Mouse (Mus musculus) neural tube, embryonic 12.5 days (tissue): ENCODE data around the gene Polr1d. TPM values are rescaled to one million over a fixed set of nuclear protein-coding genes. Genes with fewer than 3 reads are reported as not detected.

Source experiments
- ATAC-seq: fragments of 200-750 bp; cut with Nextera tagmentation; 2 replicates; pipeline ENCODE4 v1.8.0; 2017; ENCODE audit warnings: low read depth, mild to moderate bottlenecking, moderate TSS enrichment, moderate library complexity; ENCODE audit not compliant: low FRiP score
- H3K27ac ChIP-seq: fragments of 300-500 bp; sonication (generic); 2 replicates; pipeline ENCODE4 v1.5.1; 2016
- H3K27me3 ChIP-seq: fragments of 300-500 bp; sonication (generic); replicated peaks from 2 replicates; pipeline ENCODE4 v1.6.1; 2016; ENCODE audit warnings: mild to moderate bottlenecking
- H3K36me3 ChIP-seq: fragments of 300-500 bp; sonication (generic); 2 replicates; pipeline ENCODE4 v1.6.1; 2016; ENCODE audit warnings: mild to moderate bottlenecking
- H3K4me1 ChIP-seq: fragments of 300-500 bp; sonication (generic); 2 replicates; pipeline ENCODE4 v1.6.1; 2016
- H3K4me2 ChIP-seq: fragments of 300-500 bp; sonication (generic); replicated peaks from 2 replicates; pipeline ENCODE4 v1.6.1; 2016; ENCODE audit warnings: mild to moderate bottlenecking
- H3K4me3 ChIP-seq: fragments of 300-500 bp; sonication (generic); 2 replicates; pipeline ENCODE4 v1.5.1; 2016
- H3K9ac ChIP-seq: fragments of 300-500 bp; sonication (generic); 2 replicates; pipeline ENCODE4 v1.6.1; 2016; ENCODE audit warnings: mild to moderate bottlenecking
- H3K9me3 ChIP-seq: fragments of 300-500 bp; sonication (generic); 2 replicates; pipeline ENCODE4 v1.6.1; 2016; ENCODE audit warnings: mild to moderate bottlenecking
- WGBS: fragments of 180-500 bp; shearing (Covaris S2); methylation state at CpG from one replicate; pipeline ENCODE4 v1.1.7; 2016; 5-methylcytosine and 5-hydroxymethylcytosine counted together
- polyA plus RNA-seq: library from polyadenylated mRNA; unstranded; fragments of >200 nt; fragmentation: Nextera tagmentation; extraction: Ambion mirVana; gene quantifications from 2 replicates; pipeline ENCODE4 v1.2.1, GENCODE M21; 2016

Gene Polr1d
- polyA plus RNA-seq, 1 experiment from 2014 or later, result 94.5 TPM

- H3K4me1 ChIP-seq, result no peaks in the 10 kb centered on the region
- ATAC-seq, result no peak
- H3K4me2 ChIP-seq, result no peak overlapping the region
- no peak overlapping the region for H3K27ac ChIP-seq
- no peaks in the 10 kb centered on the region for H3K9me3 ChIP-seq
- no peak overlapping the region for H3K9ac ChIP-seq
- H3K27me3 ChIP-seq, result no peaks in the 10 kb centered on the region
- H3K4me3 ChIP-seq, result no peak overlapping the region
- WGBS, result 88% methylated on average over 9 of the region's 9 CpGs
- H3K36me3 ChIP-seq, result no peaks in the 10 kb centered on the region
Measured at GRCm38 (mm10) chr5:147057626-147058414, 19.0 kb upstream of the Polr1d start.

GRCm38 (mm10) chr5:147058661-147059060 lies 18.2 kb upstream of the Polr1d start:
- H3K4me3 ChIP-seq, result no peak overlapping the region
- H3K4me2 ChIP-seq, result no peak overlapping the region
- no peaks in the 10 kb centered on the region for H3K4me1 ChIP-seq
- H3K9ac ChIP-seq, result no peak overlapping the region
- H3K36me3 ChIP-seq, result no peaks in the 10 kb centered on the region
- H3K27me3 ChIP-seq, result no peaks in the 10 kb centered on the region
- no peak for ATAC-seq
- H3K27ac ChIP-seq, result no peak overlapping the region
- 90% methylated on average over 5 of the region's 5 CpGs for WGBS
- no peaks in the 10 kb centered on the region for H3K9me3 ChIP-seq

- 93% methylated on average over 9 of the region's 9 CpGs for WGBS
- Histone ChIP-seq H3K4me2 (no peak overlapping the region), H3K9ac (no peak overlapping the region), H3K4me1 (no peaks in the 10 kb centered on the region), H3K4me3 (no peak overlapping the region), H3K9me3 (no peaks in the 10 kb centered on the region), H3K27me3 (no peaks in the 10 kb centered on the region), H3K36me3 (no peaks in the 10 kb centered on the region), H3K27ac (no peak overlapping the region)
- no peak for ATAC-seq
Measured at GRCm38 (mm10) chr5:147059319-147059718, 17.5 kb upstream of the Polr1d start.

GRCm38 (mm10) chr5:147060024-147060423 lies 16.8 kb upstream of the Polr1d start:
- 91% methylated on average over 2 of the region's 2 CpGs for WGBS
- H3K9ac ChIP-seq, result no peak overlapping the region
- ATAC-seq, result no peak

GRCm38 (mm10) chr5:147063215-147063661 lies 13.6 kb upstream of the Polr1d start:
- WGBS, result 78% methylated on average over 8 of the region's 8 CpGs
- H3K36me3 ChIP-seq, result no peaks in the 10 kb centered on the region

More at GRCm38 (mm10) chr5:147060024-147060423, 16.8 kb upstream of the Polr1d start:
- H3K4me2 ChIP-seq, result no peak overlapping the region
- no peaks in the 10 kb centered on the region for H3K9me3 ChIP-seq
- no peak overlapping the region for H3K4me3 ChIP-seq
- no peaks in the 10 kb centered on the region for H3K4me1 ChIP-seq
- no peaks in the 10 kb centered on the region for H3K27me3 ChIP-seq
- no peak overlapping the region for H3K27ac ChIP-seq
- no peaks in the 10 kb centered on the region for H3K36me3 ChIP-seq

GRCm38 (mm10) chr5:147066129-147066528 lies 10.7 kb upstream of the Polr1d start:
- 62% methylated on average over 4 of the region's 4 CpGs for WGBS

More at GRCm38 (mm10) chr5:147063215-147063661, 13.6 kb upstream of the Polr1d start:
- no peaks in the 10 kb centered on the region for H3K9me3 ChIP-seq
- H3K4me3 ChIP-seq, result no peak overlapping the region
- H3K27me3 ChIP-seq, result no peaks in the 10 kb centered on the region
- no peak overlapping the region for H3K9ac ChIP-seq
- ATAC-seq, result no peak
- H3K27ac ChIP-seq, result no peak overlapping the region
- no peak overlapping the region for H3K4me2 ChIP-seq
- H3K4me1 ChIP-seq, result no peaks in the 10 kb centered on the region

GRCm38 (mm10) chr5:147066965-147067364 lies 9.9 kb upstream of the Polr1d start:
- Histone ChIP-seq H3K27ac (no peak overlapping the region), H3K9ac (no peak overlapping the region), H3K36me3 (no peaks in the 10 kb centered on the region), H3K9me3 (no peaks in the 10 kb centered on the region), H3K4me2 (no peak overlapping the region), H3K4me1 (no peaks in the 10 kb centered on the region), H3K4me3 (no peak overlapping the region), H3K27me3 (no peaks in the 10 kb centered on the region)
- ATAC-seq, result no peak
- 81% methylated on average over 5 of the region's 5 CpGs for WGBS

More at GRCm38 (mm10) chr5:147066129-147066528, 10.7 kb upstream of the Polr1d start:
- Histone ChIP-seq H3K9me3 (no peaks in the 10 kb centered on the region), H3K27ac (no peak overlapping the region), H3K4me3 (no peak overlapping the region), H3K9ac (no peak overlapping the region), H3K27me3 (no peaks in the 10 kb centered on the region), H3K36me3 (no peaks in the 10 kb centered on the region), H3K4me1 (no peaks in the 10 kb centered on the region), H3K4me2 (no peak overlapping the region)
- ATAC-seq, result no peak

GRCm38 (mm10) chr5:147068876-147069275 lies 8.0 kb upstream of the Polr1d start:
- H3K27me3 ChIP-seq, result no peaks in the 10 kb centered on the region
- no peak for ATAC-seq
- H3K4me3 ChIP-seq, result no peak overlapping the region
- H3K36me3 ChIP-seq, result no peaks in the 10 kb centered on the region
- 89% methylated on average over 5 of the region's 5 CpGs for WGBS
- no peaks in the 10 kb centered on the region for H3K4me1 ChIP-seq
- no peak overlapping the region for H3K27ac ChIP-seq
- no peak overlapping the region for H3K9ac ChIP-seq
- H3K9me3 ChIP-seq, result no peaks in the 10 kb centered on the region
- H3K4me2 ChIP-seq, result no peak overlapping the region

GRCm38 (mm10) chr5:147070791-147071516 lies 5.9 kb upstream of the Polr1d start:
- no peak for ATAC-seq
- Histone ChIP-seq H3K4me2 (no peak overlapping the region), H3K9ac (no peak overlapping the region), H3K27me3 (no peaks in the 10 kb centered on the region), H3K4me1 (no peaks in the 10 kb centered on the region), H3K27ac (no peak overlapping the region), H3K9me3 (no peaks in the 10 kb centered on the region), H3K4me3 (no peak overlapping the region), H3K36me3 (no peaks in the 10 kb centered on the region)
- WGBS, result 74% methylated on average over 16 of the region's 16 CpGs

GRCm38 (mm10) chr5:147071886-147072285 lies 5.0 kb upstream of the Polr1d start:
- no peaks in the 10 kb centered on the region for H3K4me1 ChIP-seq
- WGBS, result 53% methylated on average over 4 of the region's 4 CpGs
- H3K9ac ChIP-seq, result no peak overlapping the region
- no peak overlapping the region for H3K27ac ChIP-seq
- no peak for ATAC-seq
- no peak overlapping the region for H3K4me2 ChIP-seq
- H3K36me3 ChIP-seq, result no peaks in the 10 kb centered on the region
- H3K27me3 ChIP-seq, result no peaks in the 10 kb centered on the region
- H3K9me3 ChIP-seq, result no peaks in the 10 kb centered on the region
- H3K4me3 ChIP-seq, result no peak overlapping the region

- ATAC-seq, result no peak
- WGBS, result 88% methylated on average over 6 of the region's 6 CpGs
- H3K36me3 ChIP-seq, result no peaks in the 10 kb centered on the region
- H3K27ac ChIP-seq, result no peak overlapping the region
- no peak overlapping the region for H3K4me3 ChIP-seq
- H3K27me3 ChIP-seq, result no peaks in the 10 kb centered on the region
- no peaks in the 10 kb centered on the region for H3K9me3 ChIP-seq
- no peak overlapping the region for H3K9ac ChIP-seq
- H3K4me2 ChIP-seq, result no peak overlapping the region
- peaks cover 12% of the 10 kb centered on the region for H3K4me1 ChIP-seq
Measured at GRCm38 (mm10) chr5:147073805-147074204, 3.0 kb upstream of the Polr1d start.

- Histone ChIP-seq H3K27me3 (no peaks in the 10 kb centered on the region), H3K9me3 (no peaks in the 10 kb centered on the region), H3K36me3 (no peaks in the 10 kb centered on the region), H3K4me3 (peak overlapping the region; percentile 67), H3K27ac (no peak overlapping the region), H3K9ac (peak overlapping the region; percentile 68), H3K4me1 (peaks cover 12% of the 10 kb centered on the region), H3K4me2 (peak overlapping the region; percentile 81)
- no peak for ATAC-seq
- WGBS, result 17% methylated on average over 21 of the region's 21 CpGs
Measured at GRCm38 (mm10) chr5:147075103-147076025, 1.5 kb upstream of the Polr1d start.
